Mouse (Mus musculus): ENCODE results near the gene Gm13277.
"Not testable (repeated sequence)": the region's sequence is repeated elsewhere in the genome, so short reads cannot be mapped to it uniquely, and the experiment has no call there.

The Gm13277 gene

DNA sequence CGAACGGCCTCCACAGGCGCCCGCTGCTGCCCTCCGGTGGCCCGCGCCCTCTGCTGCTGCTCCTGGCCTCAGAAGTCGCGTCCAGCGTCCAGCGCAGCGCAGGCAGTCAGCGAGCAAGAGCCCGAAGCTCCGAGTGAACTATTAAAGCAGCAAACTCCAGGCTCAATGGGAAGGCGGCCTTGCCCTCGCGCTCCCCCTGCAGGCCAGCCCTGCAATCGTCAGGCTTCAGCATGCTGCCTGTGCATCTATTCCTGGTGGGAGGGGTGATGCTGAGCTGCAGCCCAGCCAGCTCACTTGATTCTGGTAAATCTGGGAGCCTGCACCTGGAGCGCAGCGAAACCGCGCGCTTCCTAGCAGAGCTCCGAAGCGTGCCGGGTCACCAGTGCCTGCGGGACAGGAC, at the start of gene Gm13277:
Gene Gm13277 (plus strand): TSS at position 231 of the 400 bp plus-strand sequence.
- DNase-seq (ENCODE audit: low spot score in 2 of 2), result peak; percentile 33 to 59

DNA sequence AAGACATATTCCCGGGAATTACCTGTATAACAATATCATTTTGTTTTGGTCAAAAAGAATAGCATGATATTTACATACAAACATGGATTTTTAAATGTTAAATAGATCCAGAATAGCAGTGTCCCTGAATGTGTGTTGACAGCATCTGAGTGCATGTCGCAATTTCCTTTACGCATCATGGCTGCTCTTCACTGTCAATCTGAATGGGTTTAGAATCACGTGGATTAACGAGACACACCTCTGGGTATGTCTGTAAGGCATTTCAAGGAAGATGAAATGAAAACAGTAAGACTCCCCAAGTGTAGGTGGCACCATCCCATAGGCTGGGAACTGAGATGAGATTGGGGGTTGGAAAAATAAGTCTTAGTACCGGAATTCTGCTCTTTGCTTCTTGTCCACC, 49.4 kb upstream of the Gm13277 start:
- no peak for DNase-seq (ENCODE audit: low spot score in 2 of 2)

GRCm38 (mm10) chr4:88741426-88741825, 47.0 kb upstream of the Gm13277 start:
- DNase-seq (ENCODE audit: low spot score in 2 of 2), result no peak

DNA sequence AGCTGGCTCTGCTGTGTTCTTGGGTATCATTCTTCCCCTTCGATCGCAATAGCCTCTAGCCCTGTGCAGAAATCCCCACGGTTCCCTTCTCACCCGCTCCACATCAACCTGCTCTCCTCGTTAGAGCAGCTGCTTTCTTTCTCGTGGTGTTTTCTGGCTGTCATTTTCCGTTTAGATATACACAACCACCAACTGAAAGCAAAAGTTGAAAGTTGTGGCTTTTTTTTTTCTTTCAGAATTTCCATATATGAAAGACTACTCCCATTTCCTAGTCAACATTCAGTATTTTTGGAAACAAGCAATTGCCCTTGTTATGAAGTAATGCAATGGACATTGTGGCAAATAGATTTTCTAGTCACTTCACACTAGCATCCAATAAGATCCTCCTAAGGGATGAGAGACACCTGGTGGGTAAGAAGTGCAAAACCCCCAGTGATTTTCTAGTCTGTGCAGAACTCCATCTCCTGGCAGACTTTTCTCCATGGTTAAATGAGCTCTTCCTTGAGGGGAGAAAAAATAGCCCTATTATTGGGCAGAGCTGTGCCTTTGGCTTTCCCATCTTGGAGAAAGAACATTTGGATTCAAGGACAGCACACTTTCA, 45.6 kb upstream of the Gm13277 start:
- DNase-seq (ENCODE audit: low spot score in 2 of 2), result no peak

DNA sequence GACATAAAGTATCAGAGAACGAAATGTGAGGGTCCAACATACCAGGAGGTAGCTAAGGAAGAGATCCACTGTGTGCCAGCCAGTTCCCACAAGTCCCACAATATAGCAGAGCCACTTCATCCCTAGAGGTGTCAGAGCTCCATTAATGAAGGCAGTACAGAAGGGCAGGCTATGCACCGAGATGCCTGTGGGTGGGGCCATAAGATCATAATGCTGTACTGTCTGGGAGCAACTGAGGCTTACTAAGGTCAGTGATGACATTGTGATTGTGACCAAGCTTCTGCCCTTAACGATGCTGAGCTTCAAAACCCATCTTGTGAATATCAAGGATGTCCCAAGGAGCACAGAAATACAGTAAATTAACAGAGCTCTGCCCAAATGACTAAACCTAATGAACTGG, 44.2 kb upstream of the Gm13277 start:
- DNase-seq (ENCODE audit: low spot score in 2 of 2), result no peak

GRCm38 (mm10) chr4:88749926-88750325, 38.5 kb upstream of the Gm13277 start:
- no peak for DNase-seq (ENCODE audit: low spot score in 2 of 2)

DNA sequence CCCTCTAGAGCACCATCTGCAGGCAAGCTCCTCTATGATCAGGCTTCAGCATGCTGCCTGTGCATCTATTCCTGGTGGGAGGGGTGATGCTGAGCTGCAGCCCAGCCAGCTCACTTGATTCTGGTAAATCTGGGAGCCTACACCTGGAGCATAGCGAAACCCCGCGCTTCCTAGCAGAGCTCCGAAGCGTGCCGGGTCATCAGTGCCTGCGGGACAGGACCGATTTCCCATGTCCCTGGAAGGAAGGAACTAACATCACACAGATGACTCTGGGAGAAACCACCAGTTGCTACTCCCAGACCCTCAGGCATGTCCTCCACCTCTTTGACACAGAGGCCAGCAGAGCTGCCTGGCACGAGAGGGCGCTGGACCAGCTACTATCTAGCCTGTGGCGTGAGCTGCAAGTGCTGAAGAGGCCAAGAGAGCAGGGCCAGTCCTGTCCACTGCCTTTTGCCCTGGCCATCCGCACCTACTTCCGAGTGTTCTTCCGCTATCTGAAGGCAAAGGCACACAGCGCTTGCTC, 33.6 kb upstream of the Gm13277 start, which contains the start of gene Gm13271:
Gene Gm13271 (plus strand): TSS at position 51 of the 523 bp plus-strand sequence.
- DNase-seq (ENCODE audit: low spot score in 2 of 2), result peak; percentile 77 to 84

DNA sequence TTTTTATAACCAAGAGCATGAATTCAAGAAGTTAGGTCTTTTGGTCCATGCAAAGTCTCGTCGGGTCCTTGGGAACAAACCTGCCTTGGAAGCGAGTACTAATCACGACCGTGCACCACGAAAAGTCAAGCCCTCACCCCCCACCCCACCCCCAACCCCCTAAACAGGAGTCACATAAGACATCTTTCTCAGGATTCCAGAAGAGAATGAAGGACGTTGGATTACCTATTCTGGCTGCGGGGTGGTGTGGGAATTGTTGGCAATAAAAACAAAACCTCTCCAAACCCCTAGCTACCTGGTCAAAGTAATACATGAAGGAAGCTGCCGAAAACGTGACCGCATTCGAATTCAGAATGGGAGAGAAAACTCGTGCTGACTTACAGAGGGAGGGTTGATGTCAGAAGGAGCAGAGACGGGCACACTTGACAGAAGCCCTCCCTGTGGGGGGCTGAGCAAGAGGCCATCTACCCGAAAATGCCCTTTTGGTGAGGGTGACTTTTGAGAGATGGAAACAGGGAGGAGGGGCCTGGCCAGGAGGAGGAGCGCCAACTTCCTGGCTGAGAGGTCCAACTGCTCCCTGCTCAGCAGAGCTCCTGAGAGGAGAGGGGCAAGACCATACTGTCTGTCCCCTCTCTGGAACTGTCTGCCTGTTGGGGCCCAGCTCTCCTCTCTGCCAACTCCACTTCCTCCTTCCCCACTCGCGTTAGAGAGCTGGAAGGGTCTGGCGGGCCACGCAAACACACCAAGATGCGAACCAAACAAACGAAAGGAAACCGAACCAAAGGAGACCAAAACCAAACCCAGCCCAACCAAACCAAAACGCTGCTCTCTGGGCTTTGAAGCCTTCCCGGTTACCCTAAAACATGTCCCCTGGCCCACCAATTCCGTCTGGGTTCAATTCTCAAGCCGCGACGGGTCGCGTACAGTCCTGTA, 31.6 kb upstream of the Gm13277 start:
- not testable (repeated sequence) for DNase-seq (ENCODE audit: low spot score in 2 of 2)

- peak; percentile 90 to 92 for DNase-seq (ENCODE audit: low spot score in 2 of 2)
Observed at GRCm38 (mm10) chr4:88757628-88758031, 30.8 kb upstream of the Gm13277 start.

DNA sequence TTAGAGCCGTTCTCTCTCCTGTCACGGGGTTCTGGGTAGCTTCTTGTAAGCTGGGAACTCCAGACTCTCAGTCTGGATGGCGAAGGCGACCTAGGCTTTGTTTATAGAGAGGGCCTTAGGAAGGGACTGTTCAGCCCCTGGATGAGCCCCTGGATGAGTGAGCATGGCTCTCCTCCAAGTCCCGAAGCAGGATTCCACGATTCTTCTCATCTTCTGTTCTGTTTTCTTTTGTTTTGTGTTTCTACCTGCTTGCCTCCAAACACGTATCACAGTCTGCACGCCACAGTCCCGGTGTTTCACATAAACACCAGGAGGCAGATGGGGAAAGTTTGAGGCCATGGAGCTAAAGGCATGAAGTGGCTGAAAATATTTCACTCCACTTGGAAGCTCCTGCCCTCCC, 29.7 kb upstream of the Gm13277 start:
- DNase-seq (ENCODE audit: low spot score in 2 of 2), result not testable (repeated sequence)

DNA sequence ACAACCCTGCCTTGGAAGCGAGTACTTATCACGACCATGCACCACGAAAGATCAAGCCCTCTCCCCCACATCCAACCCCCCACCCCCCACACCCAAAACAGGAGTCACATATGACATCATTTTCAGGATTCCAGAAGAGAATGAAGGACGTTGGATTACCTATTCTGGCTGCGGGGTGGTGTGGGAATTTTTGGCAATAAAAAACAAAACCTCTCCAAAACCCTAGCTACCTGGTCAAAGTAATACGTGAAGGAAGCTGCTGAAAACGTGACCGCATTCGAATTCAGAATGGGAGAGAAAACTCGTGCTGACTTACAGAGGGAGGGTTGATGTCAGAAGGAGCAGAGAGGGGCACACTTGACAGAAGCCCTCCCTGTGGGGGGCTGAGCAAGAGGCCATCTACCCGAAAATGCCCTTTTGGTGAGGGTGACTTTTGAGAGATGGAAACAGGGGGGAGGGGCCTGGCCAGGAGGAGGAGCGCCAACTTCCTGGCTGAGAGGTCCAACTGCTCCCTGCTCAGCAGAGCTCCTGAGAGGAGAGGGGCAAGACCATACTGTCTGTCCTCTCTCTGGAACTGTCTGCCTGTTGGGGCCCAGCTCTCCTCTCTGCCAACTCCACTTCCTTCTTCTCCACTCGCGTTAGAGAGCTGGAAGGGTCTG, 28.7 kb upstream of the Gm13277 start, which contains the start of gene Gm13283:
Gene Gm13283 (plus strand): TSS at position 510 of the 659 bp plus-strand sequence.
- peak; percentile 32 to 45 for DNase-seq (ENCODE audit: low spot score in 2 of 2)

DNA sequence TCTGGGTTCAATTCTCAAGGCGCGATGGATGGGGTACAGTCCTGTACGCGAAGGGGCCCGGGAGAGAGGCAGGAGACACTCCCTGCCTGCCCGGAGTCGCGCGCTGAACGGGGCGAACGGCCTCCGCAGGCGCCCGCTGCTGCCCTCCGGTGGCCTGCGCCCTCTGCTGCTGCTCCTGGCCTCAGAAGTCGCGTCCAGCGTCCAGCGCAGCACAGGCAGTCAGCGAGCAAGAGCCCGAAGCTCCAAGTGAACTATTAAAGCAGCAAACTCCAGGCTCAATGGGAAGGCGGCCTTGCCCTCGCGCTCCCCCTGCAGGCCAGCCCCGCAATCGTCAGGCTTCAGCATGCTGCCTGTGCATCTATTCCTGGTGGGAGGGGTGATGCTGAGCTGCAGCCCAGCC, 28.0 kb upstream of the Gm13277 start:
- peak in 1 of 2 experiments; percentile 48 for DNase-seq (ENCODE audit: low spot score in 2 of 2)

DNA sequence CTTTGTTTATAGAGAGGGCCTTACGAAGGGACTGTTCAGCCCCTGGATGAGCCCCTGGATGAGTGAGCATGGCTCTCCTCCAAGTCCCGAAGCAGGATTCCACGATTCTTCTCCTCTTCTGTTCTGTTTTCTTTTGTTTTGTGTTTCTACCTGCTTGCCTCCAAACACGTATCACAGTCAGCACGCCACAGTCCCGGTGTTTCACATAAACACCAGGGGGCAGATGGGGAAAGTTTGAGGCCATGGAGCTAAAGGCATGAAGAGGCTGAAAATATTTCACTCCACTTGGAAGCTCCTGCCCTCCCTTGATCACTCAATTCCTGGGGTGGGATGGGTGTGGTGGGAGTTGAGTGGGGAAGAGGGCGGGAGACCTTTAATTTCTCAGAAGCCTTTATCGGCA, 26.7 kb upstream of the Gm13277 start:
- peak; percentile 79 to 81 for DNase-seq (ENCODE audit: low spot score in 2 of 2)

DNA sequence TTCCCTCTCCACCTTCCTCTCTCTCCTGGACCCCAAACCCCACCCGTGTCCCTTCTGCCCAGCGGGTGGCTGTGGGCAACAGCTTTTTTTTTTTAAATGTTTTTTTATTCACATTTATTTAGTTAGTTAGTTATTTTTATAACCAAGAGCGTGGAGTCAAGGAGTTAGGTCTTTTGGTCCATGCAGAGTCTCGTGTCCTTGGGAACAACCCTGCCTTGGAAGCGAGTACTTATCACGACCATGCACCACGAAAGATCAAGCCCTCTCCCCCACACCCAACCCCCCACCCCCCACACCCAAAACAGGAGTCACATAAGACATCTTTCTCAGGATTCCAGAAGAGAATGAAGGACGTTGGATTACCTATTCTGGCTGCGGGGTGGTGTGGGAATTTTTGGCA, 26.1 kb upstream of the Gm13277 start:
- peak in 1 of 2 experiments; percentile 26 for DNase-seq (ENCODE audit: low spot score in 2 of 2)

DNA sequence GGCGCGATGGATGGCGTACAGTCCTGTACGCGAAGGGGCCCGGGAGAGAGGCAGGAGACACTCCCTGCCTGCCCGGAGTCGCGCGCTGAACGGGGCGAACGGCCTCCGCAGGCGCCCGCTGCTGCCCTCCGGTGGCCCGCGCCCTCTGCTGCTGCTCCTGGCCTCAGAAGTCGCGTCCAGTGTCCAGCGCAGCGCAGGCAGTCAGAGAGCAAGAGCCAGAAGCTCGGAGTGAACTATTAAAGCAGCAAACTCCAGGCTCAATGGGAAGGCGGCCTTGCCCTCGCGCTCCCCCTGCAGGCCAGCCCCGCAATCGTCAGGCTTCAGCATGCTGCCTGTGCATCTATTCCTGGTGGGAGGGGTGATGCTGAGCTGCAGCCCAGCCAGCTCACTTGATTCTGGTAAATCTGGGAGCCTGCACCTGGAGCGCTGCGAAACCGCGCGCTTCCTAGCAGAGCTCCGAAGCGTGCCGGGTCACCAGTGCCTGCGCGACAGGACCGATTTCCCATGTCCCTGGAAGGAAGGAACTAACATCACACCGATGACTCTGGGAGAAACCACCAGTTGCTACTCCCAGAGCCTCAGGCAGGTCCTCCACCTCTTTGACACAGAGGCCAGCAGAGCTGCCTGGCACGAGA, 24.9 kb upstream of the Gm13277 start:
- peak in 1 of 2 experiments; percentile 17 for DNase-seq (ENCODE audit: low spot score in 2 of 2)

DNA sequence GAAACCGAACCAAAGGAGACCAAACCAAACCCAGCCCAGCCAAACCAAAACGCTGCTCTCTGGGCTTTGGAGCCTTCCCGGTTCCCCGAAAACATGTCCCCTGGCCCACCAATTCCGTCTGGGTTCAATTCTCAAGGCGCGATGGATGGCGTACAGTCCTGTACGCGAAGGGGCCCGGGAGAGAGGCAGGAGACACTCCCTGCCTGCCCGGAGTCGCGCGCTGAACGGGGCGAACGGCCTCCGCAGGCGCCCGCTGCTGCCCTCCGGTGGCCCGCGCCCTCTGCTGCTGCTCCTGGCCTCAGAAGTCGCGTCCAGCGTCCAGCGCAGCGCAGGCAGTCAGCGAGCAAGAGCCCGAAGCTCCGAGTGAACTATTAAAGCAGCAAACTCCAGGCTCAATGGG, 14.9 kb upstream of the Gm13277 start, which contains the start of gene Gm13290:
Gene Gm13290 (plus strand): TSS at position 301 of the 400 bp plus-strand sequence.
- DNase-seq (ENCODE audit: low spot score in 2 of 2), result not testable (repeated sequence)

DNA sequence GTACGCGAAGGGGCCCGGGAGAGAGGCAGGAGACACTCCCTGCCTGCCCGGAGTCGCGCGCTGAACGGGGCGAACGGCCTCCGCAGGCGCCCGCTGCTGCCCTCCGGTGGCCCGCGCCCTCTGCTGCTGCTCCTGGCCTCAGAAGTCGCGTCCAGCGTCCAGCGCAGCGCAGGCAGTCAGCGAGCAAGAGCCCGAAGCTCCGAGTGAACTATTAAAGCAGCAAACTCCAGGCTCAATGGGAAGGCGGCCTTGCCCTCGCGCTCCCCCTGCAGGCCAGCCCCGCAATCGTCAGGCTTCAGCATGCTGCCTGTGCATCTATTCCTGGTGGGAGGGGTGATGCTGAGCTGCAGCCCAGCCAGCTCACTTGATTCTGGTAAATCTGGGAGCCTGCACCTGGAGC, 11.8 kb upstream of the Gm13277 start, which contains the start of gene Gm13289:
Gene Gm13289 (plus strand): TSS at position 301 of the 400 bp plus-strand sequence.
- not testable (repeated sequence) for DNase-seq (ENCODE audit: low spot score in 2 of 2)

DNA sequence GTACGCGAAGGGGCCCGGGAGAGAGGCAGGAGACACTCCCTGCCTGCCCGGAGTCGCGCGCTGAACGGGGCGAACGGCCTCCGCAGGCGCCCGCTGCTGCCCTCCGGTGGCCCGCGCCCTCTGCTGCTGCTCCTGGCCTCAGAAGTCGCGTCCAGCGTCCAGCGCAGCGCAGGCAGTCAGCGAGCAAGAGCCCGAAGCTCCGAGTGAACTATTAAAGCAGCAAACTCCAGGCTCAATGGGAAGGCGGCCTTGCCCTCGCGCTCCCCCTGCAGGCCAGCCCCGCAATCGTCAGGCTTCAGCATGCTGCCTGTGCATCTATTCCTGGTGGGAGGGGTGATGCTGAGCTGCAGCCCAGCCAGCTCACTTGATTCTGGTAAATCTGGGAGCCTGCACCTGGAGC, 8.9 kb upstream of the Gm13277 start, which contains the start of gene Gm13272:
Gene Gm13272 (plus strand): TSS at position 301 of the 400 bp plus-strand sequence.
- DNase-seq (ENCODE audit: low spot score in 2 of 2), result not testable (repeated sequence)

GRCm38 (mm10) chr4:88780320-88780719, 8.1 kb upstream of the Gm13277 start:
- DNase-seq (ENCODE audit: low spot score in 2 of 2), result not testable (repeated sequence)

DNA sequence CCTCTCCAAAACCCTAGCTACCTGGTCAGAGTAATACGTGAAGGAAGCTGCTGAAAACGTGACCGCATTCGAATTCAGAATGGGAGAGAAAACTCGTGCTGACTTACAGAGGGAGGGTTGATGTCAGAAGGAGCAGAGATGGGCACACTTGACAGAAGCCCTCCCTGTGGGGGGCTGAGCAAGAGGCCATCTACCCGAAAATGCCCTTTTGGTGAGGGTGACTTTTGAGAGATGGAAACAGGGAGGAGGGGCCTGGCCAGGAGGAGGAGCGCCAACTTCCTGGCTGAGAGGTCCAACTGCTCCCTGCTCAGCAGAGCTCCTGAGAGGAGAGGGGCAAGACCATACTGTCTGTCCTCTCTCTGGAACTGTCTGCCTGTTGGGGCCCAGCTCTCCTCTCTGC, 6.6 kb upstream of the Gm13277 start, which contains the start of gene Ifnz:
Gene Ifnz (plus strand): TSS at position 301 of the 400 bp plus-strand sequence.
- not testable (repeated sequence) for DNase-seq (ENCODE audit: low spot score in 2 of 2)

GRCm38 (mm10) chr4:88782335-88782734, 6.1 kb upstream of the Gm13277 start:
- DNase-seq (ENCODE audit: low spot score in 2 of 2), result not testable (repeated sequence)
